Mouse (Mus musculus) brain, embryonic 14.5 days (tissue): Measurements from ENCODE around the gene Leng9.

Source experiments
- CTCF ChIP-seq: fragments of 200-500 bp; IDR thresholded peaks from 2 replicates; pipeline ENCODE4 v1.5.1; 2012; ENCODE audit warnings: inconsistent platforms, mild to moderate bottlenecking, moderate library complexity, borderline replicate concordance; ENCODE audit not compliant: insufficient read depth, insufficient read length; ENCODE audit errors: extremely low read depth
- POLR2A ChIP-seq: fragments of 200-500 bp; IDR thresholded peaks from 2 replicates; pipeline ENCODE4 v1.6.1; 2012; ENCODE audit warnings: mild to moderate bottlenecking, inconsistent platforms, borderline replicate concordance; ENCODE audit not compliant: poor library complexity, insufficient read depth, insufficient read length, severe bottlenecking; ENCODE audit errors: extremely low read depth

DNA sequence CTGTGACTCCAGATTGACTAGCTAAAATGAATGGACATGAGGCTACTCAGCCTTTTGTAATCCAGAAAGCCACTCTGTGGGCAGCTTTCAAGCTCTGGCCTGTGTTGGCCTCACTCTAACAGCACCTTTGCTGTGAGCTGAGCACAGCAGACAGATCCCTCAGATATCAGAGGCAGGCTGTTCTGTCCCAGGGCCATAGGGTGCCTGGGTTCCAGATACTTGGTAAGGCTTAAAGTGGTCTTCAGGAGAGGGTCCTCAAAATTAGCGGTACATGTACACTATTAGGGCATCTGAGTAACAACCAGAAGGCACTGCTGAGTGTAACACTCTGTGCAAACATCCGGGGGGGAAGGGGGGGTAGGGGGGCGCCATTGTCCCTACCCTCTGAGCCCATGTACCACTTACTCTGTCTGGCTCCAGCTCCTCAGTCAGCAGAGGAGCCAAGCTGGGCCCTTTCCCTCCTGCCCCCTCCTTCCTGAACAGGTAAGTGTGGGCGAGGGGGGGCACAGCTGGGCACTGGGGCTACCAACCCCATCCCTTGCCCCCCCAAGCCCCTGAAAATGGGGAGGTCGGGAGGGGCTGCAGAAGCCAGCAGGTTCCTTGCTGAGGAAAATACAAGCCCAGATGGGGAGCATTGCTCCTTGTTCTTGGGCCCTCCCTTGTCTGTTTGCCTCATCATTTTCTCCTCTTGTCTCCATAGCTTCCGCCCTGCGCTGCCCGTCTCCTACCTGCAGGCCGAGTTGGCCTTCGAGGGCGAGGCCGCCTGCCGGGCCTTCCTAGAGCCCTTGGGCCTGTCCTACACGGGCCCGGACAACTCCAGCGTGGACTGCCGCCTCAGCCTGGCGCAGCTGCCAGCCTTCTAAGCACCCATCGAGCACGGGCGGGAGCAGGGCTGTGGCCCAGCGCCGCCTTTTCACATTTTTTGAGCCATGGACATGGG, 3.7 kb downstream of the Leng9 start:
- no peak for TF ChIP-seq POLR2A
- TF ChIP-seq CTCF = no peak
